Mouse (Mus musculus) olfactory bulb, adult 2 months (tissue): ENCODE results near the gene Med16. TPM values are rescaled to one million over a fixed set of nuclear protein-coding genes. Genes with fewer than 3 reads are reported as not detected.

Experiments used
- H3K27ac ChIP-seq: fragments of 200-500 bp; 2 replicates; pipeline ENCODE4 v1.5.1; 2012; ENCODE audit warnings: low read depth, low read length; ENCODE audit not compliant: insufficient read depth
- H3K4me1 ChIP-seq: fragments of 200-500 bp; 2 replicates; pipeline ENCODE4 v1.6.1; 2012; ENCODE audit warnings: low read length; ENCODE audit not compliant: control insufficient read depth, insufficient read depth
- H3K4me3 ChIP-seq: fragments of 200-500 bp; 2 replicates; pipeline ENCODE4 v1.5.1; 2012; ENCODE audit warnings: mild to moderate bottlenecking, low read depth, low read length, moderate library complexity; ENCODE audit not compliant: insufficient read depth
- CTCF ChIP-seq: fragments of 200-500 bp; IDR thresholded peaks from 2 replicates; pipeline ENCODE4 v1.5.1; 2012; ENCODE audit warnings: low read depth, mild to moderate bottlenecking, low read length, moderate library complexity; ENCODE audit not compliant: insufficient read depth
- POLR2A ChIP-seq: fragments of 200-500 bp; IDR thresholded peaks from 2 replicates; pipeline ENCODE4 v1.6.1; 2012; ENCODE audit warnings: mild to moderate bottlenecking, low read depth, low read length, moderate library complexity; ENCODE audit not compliant: insufficient read depth
- WGBS: fragments of 180-500 bp; shearing (Covaris S2); methylation state at CpG from one replicate; pipeline ENCODE4 v1.1.7; 2018; 5-methylcytosine and 5-hydroxymethylcytosine counted together
- polyA plus RNA-seq: library from polyadenylated mRNA; stranded (reverse); fragments of >200 nt; gene quantifications from 2 replicates; pipeline ENCODE4 v1.2.4, GENCODE M21; 2012; ENCODE audit warnings: low replicate concordance; ENCODE audit not compliant: missing spikeins, insufficient read depth, insufficient read length

Gene Med16
- polyA plus RNA-seq, 1 experiment: not detected

DNA sequence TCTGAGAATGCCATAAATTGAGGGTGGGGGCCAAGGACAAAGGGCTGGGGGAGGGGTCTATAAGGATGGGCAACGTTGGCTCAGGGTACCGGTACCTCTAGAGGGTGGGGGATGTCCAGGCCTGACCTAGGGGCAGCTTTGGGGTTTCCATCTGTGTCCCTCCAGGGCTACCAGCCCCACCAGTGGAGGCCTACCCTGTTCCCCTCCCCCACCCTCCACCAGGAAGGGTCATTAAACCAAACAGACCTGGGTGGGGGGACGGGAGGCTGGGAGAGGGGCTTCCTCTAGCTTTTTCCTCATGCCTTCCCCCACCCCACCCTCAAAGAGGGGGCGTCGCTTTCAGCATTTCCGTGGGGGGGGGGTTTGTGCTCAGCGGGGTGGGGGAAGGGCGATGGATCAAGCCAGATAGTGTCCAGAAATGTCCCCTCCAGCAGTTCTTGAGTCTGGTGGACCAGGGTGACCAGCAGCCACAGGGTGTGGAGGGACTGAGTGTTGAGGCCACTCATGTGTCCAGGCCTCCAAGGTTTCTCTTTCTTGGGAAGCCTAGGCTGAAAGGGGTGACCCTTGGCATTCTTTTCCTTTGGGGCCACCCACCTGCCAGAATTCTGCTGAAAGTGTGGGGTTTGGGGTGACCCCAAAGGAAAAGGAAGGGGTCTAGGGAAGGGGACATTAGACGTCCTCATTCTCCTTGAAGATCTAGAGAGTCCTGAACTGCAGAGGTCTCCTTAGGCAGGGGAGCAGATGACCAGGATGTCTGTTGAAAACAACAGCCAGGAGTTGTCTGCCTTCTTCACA lies 20.4 kb upstream of the Med16 start:
- 37% methylated on average over 9 of the region's 9 CpGs for WGBS
- TF ChIP-seq CTCF: no peak
- Histone ChIP-seq H3K4me1 (peaks cover 56% of the 10 kb centered on the region), H3K27ac (no peak overlapping the region), H3K4me3 (peak overlapping the region; percentile 83; the same call in 1 of the 2 replicates)

DNA sequence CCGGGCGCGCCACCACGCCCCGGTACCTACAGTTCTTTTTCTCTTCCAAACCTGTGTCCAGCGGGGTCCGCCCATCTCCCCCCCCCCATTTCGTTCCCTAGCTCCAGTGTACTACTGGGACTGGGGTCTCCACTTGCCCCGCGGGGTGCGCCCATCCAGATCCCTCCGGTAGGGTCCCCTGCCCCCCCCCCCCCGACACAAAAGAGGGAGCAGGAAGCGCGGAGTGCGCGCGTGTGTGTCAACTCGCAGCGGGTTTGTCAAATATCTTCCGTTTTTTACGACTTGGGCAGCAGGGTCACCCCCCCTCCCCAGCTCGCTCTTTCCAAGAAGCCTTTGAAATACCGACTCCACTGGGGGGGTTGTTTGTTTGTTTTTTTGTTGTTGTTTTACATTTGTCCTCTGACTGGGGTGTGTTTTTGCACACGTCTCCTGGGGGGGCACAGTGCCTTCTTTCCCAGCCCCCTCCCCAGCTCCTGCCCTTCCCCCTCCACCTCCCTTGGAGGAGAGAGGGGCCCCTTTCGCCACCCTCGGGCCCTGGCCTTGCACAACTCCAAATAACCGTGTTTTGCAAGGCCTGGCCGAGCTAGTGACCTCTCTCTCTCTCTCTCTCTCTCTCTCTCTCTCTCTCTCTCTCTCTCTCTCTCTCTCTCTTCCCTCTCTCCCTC lies 19.4 kb upstream of the Med16 start:
- H3K4me3 ChIP-seq: peak overlapping the region; percentile 83
- TF ChIP-seq CTCF (no peak), POLR2A (no peak)
- H3K4me1 ChIP-seq: peaks cover 46% of the 10 kb centered on the region
- 1% methylated on average over 28 of the region's 29 CpGs for WGBS
- H3K27ac ChIP-seq: peak overlapping the region; percentile 41; the same call in 1 of the 2 replicates

DNA sequence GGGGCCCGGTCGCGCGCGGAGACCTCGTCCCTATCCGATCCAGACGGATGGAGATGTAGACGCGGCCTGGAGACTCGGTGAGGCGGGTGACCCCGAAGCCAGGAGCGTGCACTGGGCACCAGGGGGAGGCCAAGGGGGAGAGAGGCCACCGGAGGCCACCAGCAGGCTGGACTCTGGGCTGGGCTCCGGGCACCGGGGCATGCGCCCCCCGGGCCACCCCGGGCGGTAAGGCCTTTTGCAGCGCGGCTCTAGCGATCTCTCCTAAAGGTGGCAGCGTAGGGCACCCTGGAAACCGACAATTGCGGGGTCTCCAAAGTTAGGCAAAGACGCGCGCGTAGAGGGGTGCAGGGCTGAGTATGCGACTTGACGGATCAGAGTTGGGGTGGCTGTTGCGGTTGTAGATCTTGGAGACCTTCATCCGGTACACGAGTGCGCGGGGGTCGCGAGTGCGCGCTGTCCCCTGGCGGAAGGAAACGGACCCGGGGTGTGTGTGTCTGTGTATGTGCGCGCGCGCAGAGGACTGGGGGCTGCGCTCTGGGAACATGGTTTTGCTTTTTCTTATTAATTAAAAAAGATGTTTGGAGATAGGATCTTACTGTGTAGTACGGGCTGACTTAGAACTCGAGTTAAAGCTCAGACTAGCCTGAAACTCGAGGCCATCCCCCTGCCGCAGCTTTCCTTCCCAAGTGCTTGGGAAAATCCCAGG lies 18.8 kb upstream of the Med16 start:
- H3K4me1 ChIP-seq: peaks cover 40% of the 10 kb centered on the region
- peak overlapping the region; percentile 41 for H3K27ac ChIP-seq
- H3K4me3 ChIP-seq: peak overlapping the region; percentile 83
- TF ChIP-seq CTCF (no peak), POLR2A (no peak)
- under 1% methylated on average over 54 of the region's 54 CpGs for WGBS

DNA sequence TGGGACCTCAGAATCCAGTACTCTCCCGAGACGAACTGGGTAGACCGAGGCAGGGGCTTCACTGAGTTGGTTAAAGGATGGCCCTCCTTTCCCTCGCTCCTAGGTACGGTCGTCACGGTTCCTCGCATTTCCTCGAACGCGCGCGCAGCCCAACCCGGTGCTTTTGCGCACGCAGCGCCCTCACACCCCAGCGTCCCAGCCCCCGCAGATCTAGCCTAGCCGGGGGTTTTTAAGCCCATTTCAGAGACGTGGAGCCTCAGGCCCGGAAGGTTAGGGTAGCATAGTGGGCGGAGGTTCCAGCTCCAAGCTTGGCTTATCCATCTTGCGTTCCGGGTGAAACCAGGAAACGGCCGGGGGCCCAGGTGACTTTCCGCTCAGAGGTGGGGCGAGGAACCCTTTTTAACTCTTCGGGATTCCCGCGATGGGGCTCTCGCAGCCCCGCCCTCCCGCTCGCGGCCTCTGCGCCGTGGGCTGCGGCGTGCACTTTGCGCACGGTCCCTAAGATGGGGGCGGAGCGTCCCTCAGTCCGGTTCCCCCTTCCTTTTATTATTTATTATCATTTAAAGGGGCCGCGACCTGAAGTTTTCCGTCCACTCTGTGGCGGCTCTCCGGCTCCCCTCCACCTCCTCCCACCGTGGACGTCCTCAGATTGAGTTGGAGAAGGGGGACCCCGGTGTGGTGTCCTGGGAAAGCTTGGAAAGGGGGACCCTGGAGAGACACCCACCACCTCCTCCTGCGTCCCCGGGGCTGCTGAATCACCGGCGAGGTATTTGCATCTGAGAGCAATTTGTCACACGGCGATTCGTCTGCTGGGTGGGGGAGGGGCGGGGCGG lies 18.0 kb upstream of the Med16 start, which contains the start of gene Arid3a:
Arid3a (plus strand) TSS at position 553 of the 833 bp plus-strand sequence.
- Histone ChIP-seq H3K4me1 (peaks cover 34% of the 10 kb centered on the region), H3K27ac (peak within 1 kb of the TSS; percentile 76), H3K4me3 (peak within 1 kb of the TSS; percentile 83)
- TF ChIP-seq POLR2A (0 out of 2 replicates have a peak, but pooled peaks have one; percentile 21), CTCF (0 out of 2 replicates have a peak, but pooled peaks have one; percentile 6)
- WGBS: under 1% methylated on average over 63 of the region's 63 CpGs

DNA sequence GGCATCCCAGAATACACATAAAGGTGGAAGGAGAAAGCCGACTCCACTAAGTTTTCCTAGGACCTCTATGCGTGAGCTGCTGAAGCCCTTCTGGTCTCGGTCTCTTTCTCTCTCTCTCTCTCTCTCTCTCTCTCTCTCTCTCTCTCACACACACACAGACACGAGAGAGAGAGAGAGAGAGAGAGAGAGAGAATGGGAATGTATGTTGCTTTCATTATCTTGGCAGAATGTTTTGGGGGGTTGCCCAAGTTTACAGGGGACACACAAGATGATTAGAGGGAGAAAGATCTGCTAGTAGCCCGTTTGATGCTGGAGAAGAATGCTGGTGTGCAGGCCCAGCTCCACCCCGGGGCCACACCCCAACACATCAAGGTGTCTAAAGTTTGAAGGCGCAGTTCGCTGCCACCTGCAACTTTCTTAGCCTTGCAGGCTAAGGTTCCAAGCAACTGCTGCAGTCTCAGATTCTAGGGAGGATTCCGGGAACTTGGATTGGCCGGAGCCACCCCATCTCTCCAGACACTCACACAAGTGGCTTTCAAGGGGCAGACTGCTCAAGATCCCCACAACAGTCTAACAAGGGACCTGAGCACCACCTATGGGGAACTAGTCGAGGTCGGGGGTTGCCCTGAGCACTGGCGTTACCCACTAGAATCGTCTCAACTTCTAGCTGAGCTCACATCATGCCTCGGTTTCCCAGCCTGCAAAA lies 17.2 kb upstream of the Med16 start:
- H3K27ac ChIP-seq: no peak overlapping the region
- H3K4me3 ChIP-seq: peak overlapping the region; percentile 83
- H3K4me1 ChIP-seq: peaks cover 42% of the 10 kb centered on the region
- WGBS: 6% methylated on average over 15 of the region's 15 CpGs
- TF ChIP-seq CTCF (no peak), POLR2A (no peak)

DNA sequence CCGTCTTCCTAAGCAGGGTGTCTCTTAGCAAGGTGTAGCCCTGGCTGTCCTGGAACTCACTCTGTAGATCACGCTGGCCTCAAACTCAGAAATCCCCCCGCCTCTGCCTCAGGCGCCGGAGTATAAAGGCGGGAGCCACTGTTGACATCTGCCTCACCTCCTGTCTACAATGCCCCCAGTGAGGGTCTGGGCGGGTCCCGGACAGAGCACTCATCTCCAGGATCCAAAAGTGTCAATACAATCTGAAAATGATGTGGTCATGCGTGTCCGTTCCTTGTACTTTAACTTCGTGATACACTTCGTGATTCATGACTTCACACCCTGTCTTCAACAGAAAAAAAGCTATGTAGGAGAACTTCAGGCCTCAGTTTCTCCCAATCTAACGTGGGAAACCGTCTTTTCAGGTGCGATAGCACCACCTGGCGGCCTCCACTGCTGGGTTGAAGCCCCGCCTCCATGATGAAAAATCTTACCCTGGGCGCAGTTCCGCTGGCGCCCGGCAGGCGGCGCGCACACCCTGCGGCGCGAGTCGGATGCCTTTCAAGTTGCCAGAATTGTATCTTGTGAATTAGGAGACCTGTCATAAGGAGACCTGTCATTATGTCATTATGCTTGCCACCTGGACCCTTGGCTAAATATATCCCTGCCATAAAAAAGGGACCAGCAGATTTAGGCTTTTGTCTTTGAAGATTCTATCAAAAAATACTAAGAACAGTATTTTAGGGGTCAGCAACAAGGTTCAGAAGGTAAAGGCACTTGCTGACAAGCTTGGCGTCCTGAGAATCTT lies 16.5 kb upstream of the Med16 start:
- no peak overlapping the region for H3K4me3 ChIP-seq
- WGBS: 12% methylated on average over 29 of the region's 29 CpGs
- TF ChIP-seq CTCF: peak; percentile 99
- no peak for TF ChIP-seq POLR2A
- H3K4me1 ChIP-seq: peaks cover 49% of the 10 kb centered on the region
- H3K27ac ChIP-seq: no peak overlapping the region

DNA sequence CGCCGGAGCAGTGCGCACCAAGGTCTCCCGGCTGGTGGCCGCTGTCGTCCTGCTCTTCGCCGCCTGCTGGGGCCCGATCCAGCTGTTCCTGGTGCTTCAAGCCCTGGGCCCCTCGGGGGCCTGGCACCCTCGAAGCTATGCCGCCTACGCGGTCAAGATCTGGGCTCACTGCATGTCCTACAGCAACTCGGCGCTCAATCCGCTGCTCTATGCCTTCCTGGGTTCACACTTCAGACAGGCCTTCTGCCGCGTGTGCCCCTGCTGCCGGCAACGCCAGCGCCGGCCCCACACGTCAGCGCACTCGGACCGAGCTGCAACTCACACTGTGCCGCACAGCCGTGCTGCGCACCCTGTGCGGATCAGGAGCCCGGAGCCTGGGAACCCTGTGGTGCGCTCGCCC lies 12.8 kb upstream of the Med16 start:
- 12% methylated on average over 34 of the region's 34 CpGs for WGBS
- Histone ChIP-seq H3K4me3 (peak overlapping the region; percentile 41), H3K27ac (no peak overlapping the region), H3K4me1 (peaks cover 40% of the 10 kb centered on the region)
- TF ChIP-seq POLR2A (no peak), CTCF (no peak)
